Mouse (Mus musculus) myocyte (in vitro differentiated cells): ENCODE measurements around the gene Rffl. TPM values are rescaled to one million over a fixed set of nuclear protein-coding genes. Genes with fewer than 3 reads are reported as not detected.
A peak's percentile ranks its signal among the peaks of the same experiment; 100 is the strongest.

Experiments
- H3K27me3 ChIP-seq: one replicate; pipeline ENCODE4 v1.6.1; 2011; ENCODE audit not compliant: control insufficient read depth, insufficient read depth, insufficient read length
- H3K36me3 ChIP-seq: one replicate; pipeline ENCODE4 v1.6.1; 2011; ENCODE audit not compliant: control insufficient read depth, insufficient read depth
- H3K4me2 ChIP-seq: one replicate; pipeline ENCODE4 v1.6.1; 2011; ENCODE audit warnings: low read depth, control low read depth
- H3K4me3 ChIP-seq: one replicate; pipeline ENCODE4 v1.5.1; 2011; ENCODE audit warnings: mild to moderate bottlenecking, control low read depth, moderate library complexity
- H3K79me2 ChIP-seq: one replicate; pipeline ENCODE4 v1.6.1; 2011; ENCODE audit not compliant: control insufficient read depth, insufficient read depth
- H3ac ChIP-seq: one replicate; pipeline ENCODE4 v1.6.1; 2011; ENCODE audit not compliant: control insufficient read depth, insufficient read length
- CEBPB ChIP-seq: IDR thresholded peaks from 2 replicates; pipeline ENCODE4 v1.6.1; 2011; ENCODE audit warnings: mild to moderate bottlenecking, moderate library complexity; ENCODE audit not compliant: poor library complexity, insufficient read depth, severe bottlenecking
- E2F4 ChIP-seq: IDR thresholded peaks from one replicate; pipeline ENCODE4 v1.6.1; 2011; ENCODE audit warnings: mild to moderate bottlenecking, control low read depth, moderate library complexity; ENCODE audit not compliant: insufficient read depth
- MAX ChIP-seq: IDR thresholded peaks from one replicate; pipeline ENCODE4 v1.6.1; 2011; ENCODE audit warnings: low read depth, mild to moderate bottlenecking, control low read depth
- MYOD1 ChIP-seq, 3 experiments: IDR thresholded peaks; one replicate each; pipeline ENCODE4 v1.6.1; 2011; ENCODE audit warnings: control low read depth in 2 of 3, low read depth in 2 of 3, mild to moderate bottlenecking in 2 of 3, moderate library complexity in 1 of 3; ENCODE audit not compliant: insufficient read length in 2 of 3, control insufficient read depth in 1 of 3
- MYOG ChIP-seq, 3 experiments: IDR thresholded peaks; one replicate each; pipeline ENCODE4 v1.6.1; 2011; ENCODE audit warnings: control low read depth in 2 of 3, low read depth in 2 of 3, mild to moderate bottlenecking in 2 of 3; ENCODE audit not compliant: insufficient read length in 2 of 3, control insufficient read depth in 1 of 3, insufficient read depth in 1 of 3
- POLR2A ChIP-seq: IDR thresholded peaks from one replicate; pipeline ENCODE4 v1.6.1; 2011; ENCODE audit warnings: low read depth, mild to moderate bottlenecking, control low read depth, moderate library complexity; ENCODE audit not compliant: insufficient read length
- POLR2AphosphoS2 ChIP-seq: IDR thresholded peaks from one replicate; pipeline ENCODE4 v1.6.1; 2011; ENCODE audit warnings: low read depth, control low read depth; ENCODE audit not compliant: insufficient read length
- REST ChIP-seq: IDR thresholded peaks from one replicate; pipeline ENCODE4 v1.6.1; 2011; ENCODE audit warnings: mild to moderate bottlenecking, control low read depth, moderate library complexity; ENCODE audit not compliant: insufficient read depth, insufficient read length
- SRF ChIP-seq: IDR thresholded peaks from one replicate; pipeline ENCODE4 v1.6.1; 2011; ENCODE audit warnings: low read depth; ENCODE audit not compliant: control insufficient read depth, insufficient read length
- TCF12 ChIP-seq: IDR thresholded peaks from one replicate; pipeline ENCODE4 v1.6.1; 2011; ENCODE audit warnings: mild to moderate bottlenecking, control low read depth; ENCODE audit not compliant: poor library complexity, insufficient read depth, severe bottlenecking
- TCF3 ChIP-seq: IDR thresholded peaks from one replicate; pipeline ENCODE4 v1.6.1; 2011; ENCODE audit warnings: low read depth, control low read depth; ENCODE audit not compliant: insufficient read length
- USF1 ChIP-seq: IDR thresholded peaks from one replicate; pipeline ENCODE4 v1.6.1; 2011; ENCODE audit warnings: low read depth, mild to moderate bottlenecking, control low read depth, moderate library complexity
- polyA plus RNA-seq: library from polyadenylated mRNA; unstranded; fragments of >200 nt; fragmentation: generic; extraction: Trizol; gene quantifications from one replicate; pipeline ENCODE4 v1.2.1, GENCODE M21; 2012; ENCODE audit warnings: missing spikeins

Gene Rffl
- polyA plus RNA-seq, 1 experiment, result 1.8 TPM

DNA sequence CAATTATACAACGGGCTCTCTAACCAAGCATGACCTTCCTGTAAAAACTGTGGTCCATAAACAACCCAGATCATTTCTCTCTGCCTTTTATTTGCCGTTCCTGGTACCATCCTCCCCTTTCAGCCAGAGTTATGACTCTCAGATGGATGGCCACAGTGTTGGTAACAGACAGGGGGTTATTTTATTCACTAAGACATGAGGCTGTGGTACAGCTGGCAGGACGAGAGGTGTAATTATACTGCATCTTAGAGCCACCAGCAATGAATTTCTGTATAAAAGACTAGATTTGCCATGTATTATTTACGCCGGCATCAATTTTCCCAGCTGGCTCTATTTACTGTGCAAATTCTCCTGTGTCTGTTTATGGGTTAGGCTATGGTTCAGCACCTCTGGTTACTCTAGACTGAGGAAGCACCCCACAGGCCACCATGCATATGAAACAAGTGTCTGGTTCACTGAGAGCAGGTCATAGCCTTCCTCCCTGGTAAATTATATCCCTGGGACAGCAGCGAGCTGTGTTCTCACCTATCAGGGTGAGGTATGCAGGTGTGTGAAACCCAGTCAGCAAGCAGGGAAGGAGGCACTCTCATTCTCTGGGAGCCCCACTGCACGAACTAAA, 6.8 kb upstream of the Rffl start:
- no peaks in the 10 kb centered on the region for H3K79me2 ChIP-seq

DNA sequence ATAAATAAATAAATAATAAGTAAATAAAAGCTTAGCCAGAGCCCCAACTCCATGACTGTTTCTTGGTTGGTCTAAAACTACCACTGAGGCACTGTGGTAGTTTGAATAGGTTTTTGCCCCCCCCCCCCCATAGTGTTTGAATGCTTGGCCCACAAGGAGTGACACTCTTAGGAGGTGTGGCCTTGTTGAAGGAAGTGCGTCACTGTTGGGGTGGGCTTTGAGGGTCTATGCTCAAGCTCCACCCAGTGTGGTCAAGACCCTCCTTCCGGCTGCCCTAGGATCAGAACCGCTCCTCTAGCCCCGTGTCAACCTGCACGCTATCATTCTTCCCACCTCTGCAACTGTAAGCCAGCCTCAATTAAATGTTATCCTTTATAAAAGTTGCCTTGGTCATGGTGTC, 4.6 kb upstream of the Rffl start:
- no peak for TF ChIP-seq POLR2A
- TF ChIP-seq E2F4, result no peak
- TF ChIP-seq POLR2AphosphoS2, result no peak
- TF ChIP-seq TCF3, result no peak
- no peak for TF ChIP-seq REST
- TF ChIP-seq MYOG (IDR thresholded peaks at IDR 0.05; ENCODE audit: control insufficient read depth in 1 of 3, insufficient read depth in 1 of 3, insufficient read length in 2 of 3, low read depth in 2 of 3), result no peak
- TF ChIP-seq CEBPB, result no peak
- no peak for TF ChIP-seq TCF12

More for the DNA sequence above, 6.8 kb upstream of the Rffl start:
- no peaks in the 10 kb centered on the region for H3K36me3 ChIP-seq
- H3K4me2 ChIP-seq, result no peak overlapping the region
- H3K27me3 ChIP-seq, result no peaks in the 10 kb centered on the region
- H3ac ChIP-seq, result no peak overlapping the region
- H3K4me3 ChIP-seq, result no peak overlapping the region
- TF ChIP-seq MYOG (IDR thresholded peaks at IDR 0.05; ENCODE audit: control insufficient read depth in 1 of 3, insufficient read depth in 1 of 3, insufficient read length in 2 of 3, low read depth in 2 of 3) (no peak), CEBPB (no peak), MYOD1 (IDR thresholded peaks at IDR 0.05; ENCODE audit: control insufficient read depth in 1 of 3, insufficient read length in 2 of 3, low read depth in 2 of 3) (no peak)

DNA sequence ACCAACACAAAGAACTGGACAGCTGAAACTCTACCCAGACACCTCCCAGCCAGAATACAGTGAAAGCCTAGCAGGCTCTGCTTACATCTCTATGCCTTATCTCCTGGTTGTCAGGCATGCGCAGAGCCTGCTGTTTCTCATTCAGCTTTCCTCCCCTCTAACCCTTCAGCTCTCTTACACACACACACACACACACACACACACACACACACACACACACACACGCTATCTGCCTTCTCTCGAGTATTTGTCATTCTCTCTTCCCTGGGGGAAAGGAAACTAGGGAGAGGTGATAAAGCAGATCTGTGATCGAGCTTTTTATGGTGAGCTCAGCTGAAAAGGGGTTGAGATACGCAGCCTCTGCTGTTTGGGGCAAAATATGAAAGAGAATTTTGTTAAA, 3.9 kb upstream of the Rffl start:
- no peaks in the 10 kb centered on the region for H3K27me3 ChIP-seq
- no peaks in the 10 kb centered on the region for H3K36me3 ChIP-seq
- H3K4me2 ChIP-seq, result no peak overlapping the region
- no peak overlapping the region for H3ac ChIP-seq
- H3K4me3 ChIP-seq, result no peak overlapping the region
- no peak for TF ChIP-seq MYOD1 (IDR thresholded peaks at IDR 0.05; ENCODE audit: control insufficient read depth in 1 of 3, insufficient read length in 2 of 3, low read depth in 2 of 3)
- TF ChIP-seq SRF, result no peak
- TF ChIP-seq MYOG (IDR thresholded peaks at IDR 0.05; ENCODE audit: control insufficient read depth in 1 of 3, insufficient read depth in 1 of 3, insufficient read length in 2 of 3, low read depth in 2 of 3), result no peak
- no peak for TF ChIP-seq TCF3
- no peak for TF ChIP-seq MAX
- no peak for TF ChIP-seq POLR2AphosphoS2
- no peak for TF ChIP-seq USF1
- TF ChIP-seq TCF12, result no peak
- H3K79me2 ChIP-seq, result no peaks in the 10 kb centered on the region

More for the DNA sequence above, 4.6 kb upstream of the Rffl start:
- Histone ChIP-seq H3K27me3 (no peaks in the 10 kb centered on the region), H3K36me3 (no peaks in the 10 kb centered on the region), H3K79me2 (no peaks in the 10 kb centered on the region), H3ac (no peak overlapping the region), H3K4me2 (no peak overlapping the region), H3K4me3 (no peak overlapping the region)

DNA sequence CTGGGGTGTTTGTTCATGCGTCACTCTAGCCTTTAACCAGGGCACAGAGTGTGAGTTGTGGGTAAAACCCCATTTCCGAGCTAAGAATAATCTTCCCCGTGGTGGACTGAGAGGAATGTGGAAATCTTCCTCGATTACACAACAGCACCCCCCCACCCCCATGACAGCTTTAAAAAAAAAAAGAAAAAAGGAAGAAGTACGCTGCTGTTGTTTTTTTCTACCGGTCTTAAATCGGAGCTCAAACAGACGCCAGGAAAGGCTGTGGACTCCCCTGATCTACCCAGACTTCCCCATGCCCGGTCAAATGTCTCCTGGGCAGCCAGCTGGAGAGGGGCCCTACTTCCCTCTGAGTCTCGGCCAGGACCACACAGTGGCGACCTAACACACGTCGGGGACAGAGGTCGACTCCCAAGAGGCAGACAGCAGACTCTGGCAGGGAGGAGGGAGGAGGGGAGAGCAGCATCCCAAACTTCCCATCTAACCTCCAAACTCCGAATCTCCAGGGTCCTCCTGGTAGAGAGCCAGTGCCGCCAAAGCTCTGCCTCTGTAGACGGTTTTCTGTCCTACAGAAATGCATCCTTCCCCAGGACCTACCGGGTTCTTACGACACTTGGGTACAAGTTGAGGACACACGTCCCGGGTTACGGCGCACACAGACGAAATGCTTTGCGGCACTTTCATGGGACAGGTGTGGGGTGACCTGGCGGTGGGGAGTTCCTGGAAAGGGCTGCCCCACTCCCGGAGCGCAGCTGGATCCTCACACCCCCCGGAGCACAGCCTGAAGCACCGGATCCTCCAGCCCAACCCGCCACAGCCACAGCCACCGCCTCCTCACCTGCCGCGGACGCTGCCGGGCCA, 608 bp downstream of the Rffl start:
- TF ChIP-seq TCF12, result no peak
- no peak for TF ChIP-seq POLR2AphosphoS2
- no peak for TF ChIP-seq TCF3
- TF ChIP-seq REST, result no peak
- TF ChIP-seq MAX, result no peak
- TF ChIP-seq CEBPB, result no peak
- no peak for TF ChIP-seq E2F4
- TF ChIP-seq MYOD1 (IDR thresholded peaks at IDR 0.05; ENCODE audit: control insufficient read depth in 1 of 3, insufficient read length in 2 of 3, low read depth in 2 of 3), result no peak
- no peak for TF ChIP-seq USF1
- TF ChIP-seq MYOG (IDR thresholded peaks at IDR 0.05; ENCODE audit: control insufficient read depth in 1 of 3, insufficient read depth in 1 of 3, insufficient read length in 2 of 3, low read depth in 2 of 3), result no peak
- no peaks in the 10 kb centered on the region for H3K36me3 ChIP-seq
- peak overlapping the region; percentile 87 for H3K4me2 ChIP-seq
- H3K4me3 ChIP-seq, result peak overlapping the region; percentile 32
- H3ac ChIP-seq, result peak overlapping the region; percentile 41
- no peaks in the 10 kb centered on the region for H3K27me3 ChIP-seq
- H3K79me2 ChIP-seq, result no peaks in the 10 kb centered on the region
